Comparison of ENCODE assay signal across 7 mouse cellular contexts in genomic region chr9:44920374-44921122, GRCm38 (mm10). TPM values are rescaled to one million over a fixed set of nuclear protein-coding genes. Genes with fewer than 3 reads are reported as not detected.
A peak's percentile ranks its signal among the peaks of the same experiment; 100 is the strongest.
DNase-seq lines count a peak whose midpoint lies in the region; ATAC-seq lines count a peak whose summit lies in the region.

Gene Atp5l, minus strand, starts transcription at chr9:44920742.

- DNase-seq in adrenal gland, postnatal 25 days, result peak; percentile 79
- DNase-seq in heart, adult 11 months, result peak; percentile 98
- DNase-seq in kidney, adult 18-20 months, result peak; percentile 88
- peak; percentile 90 for DNase-seq in limb, embryonic 11.5 days (ENCODE audit: low spot score)
- DNase-seq in midbrain, embryonic 14.5 days, result peak; percentile 98
- DNase-seq in spleen, adult 18-20 months, result peak; percentile 66 to 79

- H3K27ac ChIP-seq in embryonic facial prominence, embryonic 12.5 days, result peak within 1 kb of the TSS; percentile 92
- peak within 1 kb of the TSS; percentile 82 for H3K27ac ChIP-seq in limb, embryonic 11.5 days (replicated peaks; ENCODE audit: low read depth, low read length)
- H3K27ac ChIP-seq in midbrain, embryonic 14.5 days (replicated peaks; ENCODE audit: low read depth, low read length), result peak within 1 kb of the TSS; percentile 89

- H3K4me2 ChIP-seq in embryonic facial prominence, embryonic 12.5 days (replicated peaks), result peak within 1 kb of the TSS; percentile 73
- H3K4me2 ChIP-seq in limb, embryonic 11.5 days (ENCODE audit: low read depth, severe bottlenecking), result peak within 1 kb of the TSS; percentile 81
- peak within 1 kb of the TSS; percentile 93 for H3K4me2 ChIP-seq in midbrain, embryonic 14.5 days (ENCODE audit: low read length)

- peak; percentile 84 for ATAC-seq in embryonic facial prominence, embryonic 12.5 days (ENCODE audit: insufficient number of reproducible peaks, insufficient read depth, low FRiP score, low TSS enrichment)
- ATAC-seq in limb, embryonic 11.5 days (ENCODE audit: insufficient number of reproducible peaks, low FRiP score, low TSS enrichment, low read depth), result peak; percentile 86
- ATAC-seq in midbrain, embryonic 14.5 days (ENCODE audit: low FRiP score, low TSS enrichment), result peak; percentile 84

- H3K27me3 ChIP-seq in embryonic facial prominence, embryonic 12.5 days, result no peaks in the 10 kb centered on the region
- H3K27me3 ChIP-seq in limb, embryonic 11.5 days (ENCODE audit: control insufficient read depth, insufficient read depth, low read length), result no peaks in the 10 kb centered on the region
- no peaks in the 10 kb centered on the region for H3K27me3 ChIP-seq in midbrain, embryonic 14.5 days (ENCODE audit: control insufficient read depth, insufficient read depth, low read length)

- peak within 1 kb of the TSS; percentile 93 for H3K4me3 ChIP-seq in embryonic facial prominence, embryonic 12.5 days
- peak within 1 kb of the TSS; percentile 92 for H3K4me3 ChIP-seq in limb, embryonic 11.5 days (ENCODE audit: low read depth, low read length)
- peak within 1 kb of the TSS; percentile 96 for H3K4me3 ChIP-seq in midbrain, embryonic 14.5 days (replicated peaks; ENCODE audit: low read depth, low read length)

- no peaks in the 10 kb centered on the region for H3K36me3 ChIP-seq in embryonic facial prominence, embryonic 12.5 days
- no peaks in the 10 kb centered on the region for H3K36me3 ChIP-seq in limb, embryonic 11.5 days (ENCODE audit: control insufficient read depth, insufficient read depth, low read length)
- H3K36me3 ChIP-seq in midbrain, embryonic 14.5 days (ENCODE audit: control insufficient read depth, insufficient read depth, low read length), result 0 out of 2 replicates have a peak, but pooled peaks cover 9% of the 10 kb centered on the region

- H3K9ac ChIP-seq in embryonic facial prominence, embryonic 12.5 days, result peak within 1 kb of the TSS; percentile 91
- H3K9ac ChIP-seq in limb, embryonic 11.5 days (ENCODE audit: low read length), result peak within 1 kb of the TSS; percentile 90
- H3K9ac ChIP-seq in midbrain, embryonic 14.5 days (replicated peaks; ENCODE audit: low read length), result peak within 1 kb of the TSS; percentile 90

- peaks cover 7% of the 10 kb centered on the region for H3K4me1 ChIP-seq in embryonic facial prominence, embryonic 12.5 days
- peaks cover 4% of the 10 kb centered on the region; the same call in 1 of the 2 replicates for H3K4me1 ChIP-seq in limb, embryonic 11.5 days (ENCODE audit: control insufficient read depth, insufficient read depth, low read length)
- peaks cover 12% of the 10 kb centered on the region for H3K4me1 ChIP-seq in midbrain, embryonic 14.5 days (ENCODE audit: control insufficient read depth, insufficient read depth, low read length)

- WGBS in embryonic facial prominence, embryonic 12.5 days, result under 1% methylated on average over 47 of the region's 48 CpGs
- WGBS in limb, embryonic 11.5 days, result under 1% methylated on average over 48 of the region's 48 CpGs
- WGBS in midbrain, embryonic 14.5 days, result under 1% methylated on average over 48 of the region's 48 CpGs

- H3K9me3 ChIP-seq in embryonic facial prominence, embryonic 12.5 days, result no peaks in the 10 kb centered on the region
- no peaks in the 10 kb centered on the region for H3K9me3 ChIP-seq in limb, embryonic 11.5 days (ENCODE audit: control insufficient read depth, low read length)
- H3K9me3 ChIP-seq in midbrain, embryonic 14.5 days (ENCODE audit: control insufficient read depth, low read length), result no peaks in the 10 kb centered on the region

RNA-seq across cellular contexts. Expression of gene Atp5l, which starts in this region (rescaled TPM):
- 383 and 529 TPM in 2 replicates for total RNA-seq in adrenal gland, postnatal 25 days (2021)
- polyA plus RNA-seq in embryonic facial prominence, embryonic 12.5 days (2016; fragmentation: Nextera tagmentation; extraction: Ambion mirVana), result 538 and 574 TPM in 2 replicates
- polyA plus RNA-seq in limb, embryonic 11.5 days (2014; fragmentation: Nextera tagmentation; extraction: Ambion mirVana), result 574 and 614 TPM in 2 replicates
- 698 and 917 TPM in 2 replicates for polyA plus RNA-seq in midbrain, embryonic 14.5 days (2014; fragmentation: Nextera tagmentation; extraction: Ambion mirVana)

Comparison
In these comparisons a context has a peak if more than half of its experiments do, and no peak if none do; other contexts are left out.
1. Peak in every context shown above with its lines: DNase-seq, ATAC-seq, H3K4me3 ChIP-seq and H3K27ac ChIP-seq.